Mouse (Mus musculus) lung, postnatal 0 days (tissue): ENCODE data around the gene Vav1. TPM values are rescaled to one million over a fixed set of nuclear protein-coding genes. Genes with fewer than 3 reads are reported as not detected.
A peak's percentile ranks its signal among the peaks of the same experiment; 100 is the strongest.

Experiments used
- ATAC-seq: fragments of 200-750 bp; cut with Nextera tagmentation; 2 replicates; pipeline ENCODE4 v1.8.0; 2017; ENCODE audit warnings: moderate library complexity
- DNase-seq: peaks from one replicate; pipeline ENCODE4 v3.0.0-alpha.2; 2016; ENCODE audit warnings: low spot score
- H3K27ac ChIP-seq: fragments of 300-500 bp; sonication (generic); 2 replicates; pipeline ENCODE4 v1.5.1; 2014; ENCODE audit warnings: antibody characterized with exemption, mild to moderate bottlenecking, low read length, mixed read lengths
- H3K27me3 ChIP-seq: fragments of 300-500 bp; sonication (generic); replicated peaks from 2 replicates; pipeline ENCODE4 v1.6.1; 2014; ENCODE audit warnings: low read length, mixed read lengths; ENCODE audit not compliant: insufficient read depth
- H3K36me3 ChIP-seq: fragments of 300-500 bp; sonication (generic); 2 replicates; pipeline ENCODE4 v1.6.1; 2014; ENCODE audit warnings: low read length, mixed read lengths; ENCODE audit not compliant: insufficient read depth
- H3K4me1 ChIP-seq: fragments of 300-500 bp; sonication (generic); 2 replicates; pipeline ENCODE4 v1.6.1; 2014; ENCODE audit warnings: antibody characterized with exemption, low read depth, low read length, mixed read lengths; ENCODE audit not compliant: insufficient read depth
- H3K4me2 ChIP-seq: fragments of 300-500 bp; sonication (generic); replicated peaks from 2 replicates; pipeline ENCODE4 v1.6.1; 2014; ENCODE audit warnings: low read depth, mild to moderate bottlenecking, low read length, moderate library complexity, mixed read lengths
- H3K4me3 ChIP-seq: fragments of 300-500 bp; sonication (generic); 2 replicates; pipeline ENCODE4 v1.5.1; 2014; ENCODE audit warnings: low read depth, low read length
- H3K9ac ChIP-seq: fragments of 300-500 bp; sonication (generic); replicated peaks from 2 replicates; pipeline ENCODE4 v1.6.1; 2014; ENCODE audit warnings: low read depth, mild to moderate bottlenecking
- H3K9me3 ChIP-seq: fragments of 300-500 bp; sonication (generic); 2 replicates; pipeline ENCODE4 v1.6.1; 2016; ENCODE audit warnings: low read length, mixed read lengths
- CTCF ChIP-seq: IDR thresholded peaks from 2 replicates; pipeline ENCODE4 v1.5.1; 2016; ENCODE audit warnings: antibody characterized with exemption, mild to moderate bottlenecking
- EP300 ChIP-seq: IDR thresholded peaks from 2 replicates; pipeline ENCODE4 v1.6.1; 2016; ENCODE audit warnings: antibody characterized with exemption, mild to moderate bottlenecking, control low read depth
- WGBS: fragments of 180-500 bp; shearing (Covaris S2); extraction: QIAGEN DNeasy Blood & Tissue Kit; methylation state at CpG from one replicate; pipeline ENCODE4 v1.1.7; 2014; 5-methylcytosine and 5-hydroxymethylcytosine counted together
- polyA plus RNA-seq: library from polyadenylated mRNA; unstranded; fragments of >200 nt; fragmentation: Nextera tagmentation; extraction: Ambion mirVana; gene quantifications from 2 replicates; pipeline ENCODE4 v1.2.1, GENCODE M21; 2015

Vav1 gene
- polyA plus RNA-seq: 4.8 and 5.4 TPM in 2 replicates

GRCm38 (mm10) chr17:57278943-57279590 is at the start of gene Vav1:
Gene Vav1 (plus strand): TSS chr17:57279100.
- ATAC-seq (no peak), DNase-seq (peak; percentile 21)
- peak within 1 kb of the TSS; percentile 8; the same call in 1 of the 2 replicates for H3K4me3 ChIP-seq
- H3K27ac ChIP-seq: no peak within 1 kb of the TSS
- 46% methylated on average over 25 of the region's 26 CpGs for WGBS
- H3K4me2 ChIP-seq: 0 out of 2 replicates have a peak within 1 kb of the TSS, but pooled peaks have one; percentile 5
- H3K9me3 ChIP-seq: no peaks in the 10 kb centered on the region
- H3K27me3 ChIP-seq: no peaks in the 10 kb centered on the region
- no peak for TF ChIP-seq CTCF
- H3K9ac ChIP-seq: no peak within 1 kb of the TSS
- H3K36me3 ChIP-seq: no peaks in the 10 kb centered on the region
- peaks cover 3% of the 10 kb centered on the region; the same call in 1 of the 2 replicates for H3K4me1 ChIP-seq

GRCm38 (mm10) chr17:57229851-57230727 is 48.8 kb upstream of the Vav1 start:
- H3K36me3 ChIP-seq: no peaks in the 10 kb centered on the region
- H3K9me3 ChIP-seq: no peaks in the 10 kb centered on the region
- no peaks in the 10 kb centered on the region for H3K27me3 ChIP-seq
- DNase-seq (no peak), ATAC-seq (no peak)
- H3K9ac ChIP-seq: no peak overlapping the region
- H3K27ac ChIP-seq: peak overlapping the region; percentile 32; the same call in 1 of the 2 replicates
- H3K4me3 ChIP-seq: no peak overlapping the region
- no peak for TF ChIP-seq EP300
- no peak for TF ChIP-seq CTCF
- 71% methylated on average over 15 of the region's 15 CpGs for WGBS
- no peak overlapping the region for H3K4me2 ChIP-seq
- 0 out of 2 replicates have a peak, but pooled peaks cover 10% of the 10 kb centered on the region for H3K4me1 ChIP-seq

- Histone ChIP-seq H3K9me3 (no peaks in the 10 kb centered on the region), H3K27ac (peak overlapping the region; percentile 32; the same call in 1 of the 2 replicates), H3K9ac (no peak overlapping the region), H3K4me3 (no peak overlapping the region), H3K36me3 (peaks cover 1% of the 10 kb centered on the region; the same call in 1 of the 2 replicates), H3K4me1 (0 out of 2 replicates have a peak, but pooled peaks cover 10% of the 10 kb centered on the region), H3K4me2 (no peak overlapping the region), H3K27me3 (no peaks in the 10 kb centered on the region)
- DNase-seq (peak; percentile 81), ATAC-seq (peak; percentile 44)
- no peak for TF ChIP-seq CTCF
- no peak for TF ChIP-seq EP300
- 18% methylated on average over 6 of the region's 6 CpGs for WGBS
Measured at GRCm38 (mm10) chr17:57230728-57231125, 48.2 kb upstream of the Vav1 start.

- H3K36me3 ChIP-seq: peaks cover 5% of the 10 kb centered on the region; the same call in 1 of the 2 replicates
- H3K4me2 ChIP-seq: no peak overlapping the region
- H3K27me3 ChIP-seq: no peaks in the 10 kb centered on the region
- H3K27ac ChIP-seq: peak overlapping the region; percentile 38; the same call in 1 of the 2 replicates
- ATAC-seq (peak; percentile 36), DNase-seq (peak; percentile 61)
- H3K9me3 ChIP-seq: no peaks in the 10 kb centered on the region
- no peak overlapping the region for H3K9ac ChIP-seq
- TF ChIP-seq CTCF: no peak
- TF ChIP-seq EP300: no peak
- H3K4me1 ChIP-seq: 0 out of 2 replicates have a peak, but pooled peaks cover 10% of the 10 kb centered on the region
- no peak overlapping the region for H3K4me3 ChIP-seq
Measured at GRCm38 (mm10) chr17:57231321-57231771, 47.6 kb upstream of the Vav1 start.

- H3K4me3 ChIP-seq: no peak overlapping the region
- 91% methylated on average over 1 of the region's 1 CpGs for WGBS
- 0 out of 2 replicates have a peak, but pooled peaks cover 10% of the 10 kb centered on the region for H3K4me1 ChIP-seq
- no peaks in the 10 kb centered on the region for H3K9me3 ChIP-seq
- H3K36me3 ChIP-seq: peaks cover 6% of the 10 kb centered on the region; the same call in 1 of the 2 replicates
- no peak overlapping the region for H3K27ac ChIP-seq
- H3K27me3 ChIP-seq: no peaks in the 10 kb centered on the region
- no peak overlapping the region for H3K9ac ChIP-seq
- TF ChIP-seq CTCF (no peak), EP300 (no peak)
- no peak overlapping the region for H3K4me2 ChIP-seq
- ATAC-seq (no peak), DNase-seq (no peak)
Measured at GRCm38 (mm10) chr17:57232200-57232599, 46.7 kb upstream of the Vav1 start.

GRCm38 (mm10) chr17:57233038-57233437 is 45.9 kb upstream of the Vav1 start:
- Histone ChIP-seq H3K36me3 (peaks cover 15% of the 10 kb centered on the region; the same call in 1 of the 2 replicates), H3K9ac (no peak overlapping the region), H3K4me2 (no peak overlapping the region), H3K4me3 (no peak overlapping the region), H3K9me3 (no peaks in the 10 kb centered on the region), H3K27me3 (no peaks in the 10 kb centered on the region), H3K27ac (no peak overlapping the region), H3K4me1 (0 out of 2 replicates have a peak, but pooled peaks cover 10% of the 10 kb centered on the region)
- DNase-seq (no peak), ATAC-seq (no peak)
- 29% methylated on average over 7 of the region's 7 CpGs for WGBS
- no peak for TF ChIP-seq CTCF
- TF ChIP-seq EP300: no peak
